Mouse (Mus musculus) heart, embryonic 14.5 days (tissue): Measurements from ENCODE around the gene Mapkapk2. TPM values are rescaled to one million over a fixed set of nuclear protein-coding genes. Genes with fewer than 3 reads are reported as not detected.

Experiments used
- ATAC-seq: fragments of 200-750 bp; cut with Nextera tagmentation; 2 replicates; pipeline ENCODE4 v1.8.0; 2017; ENCODE audit warnings: low read depth, moderate TSS enrichment; ENCODE audit not compliant: insufficient number of reproducible peaks, insufficient read depth, low FRiP score
- H3K27ac ChIP-seq, 2 experiments: fragments of 200-500 bp in 1 of 2; fragments of 300-500 bp in 1 of 2; sonication (generic) in 1 of 2; replicated peaks in 1 of 2; 2 replicates each; pipeline ENCODE4 v1.5.1; 2012 to 2014; ENCODE audit warnings: low read depth in 2 of 2, low read length in 2 of 2, control low read depth in 1 of 2, mild to moderate bottlenecking in 1 of 2, mixed read lengths in 1 of 2; ENCODE audit not compliant: control insufficient read depth in 1 of 2, insufficient read depth in 1 of 2
- H3K27me3 ChIP-seq: fragments of 300-500 bp; sonication (generic); 2 replicates; pipeline ENCODE4 v1.6.1; 2014; ENCODE audit warnings: mild to moderate bottlenecking, low read length, control low read depth; ENCODE audit not compliant: control insufficient read depth, insufficient read depth
- H3K36me3 ChIP-seq: fragments of 300-500 bp; sonication (generic); 2 replicates; pipeline ENCODE4 v1.6.1; 2014; ENCODE audit warnings: mild to moderate bottlenecking, control low read depth, low read length, mixed read lengths; ENCODE audit not compliant: control insufficient read depth, insufficient read depth
- H3K4me1 ChIP-seq, 2 experiments: fragments of 200-500 bp in 1 of 2; fragments of 300-500 bp in 1 of 2; sonication (generic) in 1 of 2; 2 replicates each; pipeline ENCODE4 v1.6.1; 2012 to 2014; ENCODE audit warnings: low read length in 2 of 2, control low read depth in 1 of 2, mixed read lengths in 1 of 2; ENCODE audit not compliant: control insufficient read depth in 2 of 2, insufficient read depth in 2 of 2
- H3K4me2 ChIP-seq: fragments of 300-500 bp; sonication (generic); 2 replicates; pipeline ENCODE4 v1.6.1; 2014; ENCODE audit warnings: mild to moderate bottlenecking, low read length
- H3K4me3 ChIP-seq, 2 experiments: fragments of 200-500 bp in 1 of 2; fragments of 300-500 bp in 1 of 2; sonication (generic) in 1 of 2; 2 replicates each; pipeline ENCODE4 v1.5.1; 2012 to 2014; ENCODE audit warnings: low read length in 2 of 2, mild to moderate bottlenecking in 2 of 2, control low read depth in 1 of 2, low read depth in 1 of 2, moderate library complexity in 1 of 2; ENCODE audit not compliant: control insufficient read depth in 1 of 2, insufficient read depth in 1 of 2
- H3K9ac ChIP-seq: fragments of 300-500 bp; sonication (generic); 2 replicates; pipeline ENCODE4 v1.6.1; 2014; ENCODE audit warnings: mild to moderate bottlenecking, low read length
- H3K9me3 ChIP-seq: fragments of 300-500 bp; sonication (generic); 2 replicates; pipeline ENCODE4 v1.6.1; 2016; ENCODE audit warnings: low read length, control low read depth; ENCODE audit not compliant: control insufficient read depth
- WGBS: fragments of 180-500 bp; shearing (Covaris S2); extraction: QIAGEN DNeasy Blood & Tissue Kit; methylation state at CpG from one replicate; pipeline ENCODE4 v1.1.7; 2014; 5-methylcytosine and 5-hydroxymethylcytosine counted together
- polyA plus RNA-seq: library from polyadenylated mRNA; unstranded; fragments of >200 nt; fragmentation: Nextera tagmentation; extraction: Ambion mirVana; gene quantifications from 2 replicates; pipeline ENCODE4 v1.2.1, GENCODE M21; 2014

Mapkapk2 gene
- polyA plus RNA-seq, 1 experiment from 2014 or later = 96.1 TPM

- Histone ChIP-seq H3K9ac (no peak overlapping the region), H3K9me3 (no peaks in the 10 kb centered on the region), H3K4me3 (no peak overlapping the region), H3K27ac (no peak overlapping the region), H3K27me3 (no peaks in the 10 kb centered on the region), H3K4me2 (no peak overlapping the region), H3K4me1 (peaks cover 7 to 8% of the 10 kb centered on the region in 2 experiments; a peak in 3 of 4 replicates), H3K36me3 (peaks cover 2% of the 10 kb centered on the region; the same call in 1 of the 2 replicates)
- no peak for ATAC-seq
- 54% methylated on average over 10 of the region's 10 CpGs for WGBS
Measured at GRCm38 (mm10) chr1:131123522-131124265, 26.1 kb upstream of the Mapkapk2 start.

- no peak overlapping the region for H3K9ac ChIP-seq
- WGBS = 41% methylated on average over 3 of the region's 3 CpGs
- ATAC-seq = no peak
- H3K4me2 ChIP-seq = no peak overlapping the region
- no peaks in the 10 kb centered on the region for H3K9me3 ChIP-seq
- H3K27ac ChIP-seq = no peak overlapping the region
- H3K4me1 ChIP-seq = peaks cover 15 to 19% of the 10 kb centered on the region in 2 experiments
- no peaks in the 10 kb centered on the region for H3K27me3 ChIP-seq
- no peak overlapping the region for H3K4me3 ChIP-seq
- H3K36me3 ChIP-seq = no peaks in the 10 kb centered on the region
Measured at GRCm38 (mm10) chr1:131121987-131122386, 24.4 kb upstream of the Mapkapk2 start.

GRCm38 (mm10) chr1:131119026-131119425, 21.4 kb upstream of the Mapkapk2 start:
- WGBS = 75% methylated on average over 2 of the region's 2 CpGs
- Histone ChIP-seq H3K4me3 (no peak overlapping the region), H3K36me3 (no peaks in the 10 kb centered on the region), H3K27ac (peak overlapping the region in 1 of 2 experiments; percentile 44; a peak in 2 of 4 replicates), H3K27me3 (no peaks in the 10 kb centered on the region), H3K9ac (no peak overlapping the region), H3K9me3 (no peaks in the 10 kb centered on the region), H3K4me1 (peaks cover 16 to 35% of the 10 kb centered on the region in 2 experiments), H3K4me2 (no peak overlapping the region)
- no peak for ATAC-seq

- Histone ChIP-seq H3K36me3 (no peaks in the 10 kb centered on the region), H3K9me3 (no peaks in the 10 kb centered on the region), H3K9ac (no peak overlapping the region; the same call in 1 of the 2 replicates), H3K4me1 (peaks cover 16 to 40% of the 10 kb centered on the region in 2 experiments), H3K27me3 (no peaks in the 10 kb centered on the region), H3K4me2 (peak overlapping the region; percentile 8; the same call in 1 of the 2 replicates), H3K27ac (peak overlapping the region; percentile 23 to 44; a peak in 3 of 4 replicates), H3K4me3 (no peak overlapping the region)
- 41% methylated on average over 10 of the region's 10 CpGs for WGBS
- ATAC-seq = no peak
Measured at GRCm38 (mm10) chr1:131118530-131118929, 20.9 kb upstream of the Mapkapk2 start.

- Histone ChIP-seq H3K9me3 (no peaks in the 10 kb centered on the region), H3K4me3 (no peak overlapping the region), H3K27ac (peak overlapping the region; percentile 97 to 98), H3K9ac (peak overlapping the region; percentile 60), H3K27me3 (no peaks in the 10 kb centered on the region), H3K36me3 (no peaks in the 10 kb centered on the region), H3K4me2 (peak overlapping the region; percentile 44), H3K4me1 (peaks cover 21 to 58% of the 10 kb centered on the region in 2 experiments)
- WGBS = 17% methylated on average over 13 of the region's 13 CpGs
- ATAC-seq = peak; percentile 65
Measured at GRCm38 (mm10) chr1:131116430-131117011, 18.9 kb upstream of the Mapkapk2 start.

GRCm38 (mm10) chr1:131115932-131116331, 18.3 kb upstream of the Mapkapk2 start:
- Histone ChIP-seq H3K9me3 (no peaks in the 10 kb centered on the region), H3K27me3 (no peaks in the 10 kb centered on the region), H3K4me1 (peaks cover 24 to 61% of the 10 kb centered on the region in 2 experiments), H3K36me3 (no peaks in the 10 kb centered on the region), H3K4me2 (no peak overlapping the region), H3K4me3 (no peak overlapping the region), H3K9ac (no peak overlapping the region), H3K27ac (peak overlapping the region in 1 of 2 experiments; percentile 98; a peak in 1 of 4 replicates)
- no peak for ATAC-seq
- WGBS = 16% methylated on average over 6 of the region's 6 CpGs

- no peak overlapping the region for H3K9ac ChIP-seq
- 15% methylated on average over 6 of the region's 6 CpGs for WGBS
- peak overlapping the region; percentile 48 for H3K4me2 ChIP-seq
- H3K9me3 ChIP-seq = no peaks in the 10 kb centered on the region
- H3K27me3 ChIP-seq = no peaks in the 10 kb centered on the region
- H3K4me1 ChIP-seq = peaks cover 33 to 67% of the 10 kb centered on the region in 2 experiments
- H3K27ac ChIP-seq = peak overlapping the region; percentile 66 to 73; a peak in 3 of 4 replicates
- no peak overlapping the region for H3K4me3 ChIP-seq
- H3K36me3 ChIP-seq = no peaks in the 10 kb centered on the region
- no peak for ATAC-seq
Measured at GRCm38 (mm10) chr1:131112576-131112975, 14.9 kb upstream of the Mapkapk2 start.
